Mouse (Mus musculus) midbrain, embryonic 15.5 days (tissue): ENCODE results near the gene Ksr1. TPM values are rescaled to one million over a fixed set of nuclear protein-coding genes. Genes with fewer than 3 reads are reported as not detected.

Experiments
- ATAC-seq: fragments of 200-750 bp; cut with Nextera tagmentation; replicated peaks from 2 replicates; pipeline ENCODE4 v1.8.0; 2017; ENCODE audit warnings: moderate TSS enrichment
- H3K27ac ChIP-seq: fragments of 300-500 bp; sonication (generic); 2 replicates; pipeline ENCODE4 v1.5.1; 2015; ENCODE audit warnings: mild to moderate bottlenecking, inconsistent platforms
- H3K27me3 ChIP-seq: fragments of 300-500 bp; sonication (generic); replicated peaks from 2 replicates; pipeline ENCODE4 v1.6.1; 2015; ENCODE audit warnings: inconsistent platforms
- H3K36me3 ChIP-seq: fragments of 300-500 bp; sonication (generic); replicated peaks from 2 replicates; pipeline ENCODE4 v1.6.1; 2015; ENCODE audit warnings: inconsistent platforms
- H3K4me1 ChIP-seq: fragments of 300-500 bp; sonication (generic); 2 replicates; pipeline ENCODE4 v1.6.1; 2015; ENCODE audit warnings: inconsistent platforms
- H3K4me2 ChIP-seq: fragments of 300-500 bp; sonication (generic); 2 replicates; pipeline ENCODE4 v1.6.1; 2015; ENCODE audit warnings: inconsistent platforms, mild to moderate bottlenecking, moderate library complexity
- H3K4me3 ChIP-seq: fragments of 300-500 bp; sonication (generic); 2 replicates; pipeline ENCODE4 v1.5.1; 2015; ENCODE audit warnings: mild to moderate bottlenecking, inconsistent platforms
- H3K9ac ChIP-seq: fragments of 300-500 bp; sonication (generic); 2 replicates; pipeline ENCODE4 v1.6.1; 2015; ENCODE audit warnings: mild to moderate bottlenecking, inconsistent platforms
- H3K9me3 ChIP-seq: fragments of 300-500 bp; sonication (generic); 2 replicates; pipeline ENCODE4 v1.6.1; 2016; ENCODE audit warnings: inconsistent platforms
- WGBS: fragments of 180-500 bp; shearing (Covaris S2); methylation state at CpG from one replicate; pipeline ENCODE4 v1.1.7; 2015; ENCODE audit warnings: mixed read lengths; 5-methylcytosine and 5-hydroxymethylcytosine counted together
- polyA plus RNA-seq: library from polyadenylated mRNA; unstranded; fragments of >200 nt; fragmentation: Nextera tagmentation; extraction: Ambion mirVana; gene quantifications from 2 replicates; pipeline ENCODE4 v1.2.1, GENCODE M21; 2015

Gene Ksr1
- polyA plus RNA-seq, 1 experiment from 2014 or later: 5.1 TPM

DNA sequence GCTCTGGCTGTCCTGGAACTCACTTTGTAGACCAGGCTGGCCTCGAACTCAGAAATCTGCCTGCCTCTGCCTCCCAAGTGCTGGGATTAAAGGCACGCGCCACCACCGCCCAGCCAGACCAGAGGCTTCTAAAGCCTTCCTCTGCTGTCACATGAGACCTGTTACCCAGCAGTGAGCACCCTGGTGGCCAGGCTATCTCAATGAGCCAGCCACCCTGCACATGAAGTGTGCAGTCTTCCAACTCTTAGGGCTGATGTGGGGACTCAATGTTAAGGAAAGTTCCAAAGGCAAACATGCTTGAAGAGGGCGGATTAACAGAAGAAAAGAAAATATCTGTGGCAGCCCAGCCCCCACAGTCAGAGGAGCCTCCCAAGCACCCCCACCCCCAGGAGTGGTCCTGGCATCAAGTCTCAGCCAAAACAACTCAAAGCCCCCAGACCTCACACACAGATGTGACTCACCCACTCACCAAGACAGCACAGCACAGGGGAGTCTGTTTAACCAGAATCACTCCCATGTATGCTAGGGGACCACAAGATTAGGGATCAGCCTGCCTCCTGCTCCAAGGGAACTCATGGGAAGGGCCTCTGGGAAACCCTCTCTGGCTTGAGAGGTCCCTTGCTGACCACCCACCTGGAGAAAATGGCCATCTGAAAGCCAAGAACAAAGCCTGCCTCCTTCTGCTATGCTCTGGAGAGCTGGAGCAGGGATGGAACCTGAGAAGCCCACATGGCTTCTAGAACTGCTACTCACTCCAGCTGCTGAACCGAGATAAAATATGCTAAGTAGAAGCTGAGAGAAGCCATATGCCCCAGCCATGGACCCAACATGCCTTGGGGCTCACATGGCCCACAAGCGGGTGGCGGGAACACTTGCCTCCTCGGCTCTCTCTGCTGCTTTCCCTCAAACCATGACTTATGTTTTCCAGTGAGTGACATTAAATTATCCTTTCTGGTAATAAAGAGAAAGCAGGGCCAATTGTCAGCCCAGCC is 91.8 kb downstream of the Ksr1 start:
- H3K9ac ChIP-seq: no peak overlapping the region
- H3K27me3 ChIP-seq: no peaks in the 10 kb centered on the region
- no peaks in the 10 kb centered on the region for H3K36me3 ChIP-seq
- ATAC-seq: no peak
- peaks cover 14% of the 10 kb centered on the region for H3K4me1 ChIP-seq
- no peak overlapping the region for H3K4me3 ChIP-seq
- 80% methylated on average over 9 of the region's 9 CpGs for WGBS
- no peaks in the 10 kb centered on the region for H3K9me3 ChIP-seq
- H3K4me2 ChIP-seq: no peak overlapping the region
- no peak overlapping the region for H3K27ac ChIP-seq

DNA sequence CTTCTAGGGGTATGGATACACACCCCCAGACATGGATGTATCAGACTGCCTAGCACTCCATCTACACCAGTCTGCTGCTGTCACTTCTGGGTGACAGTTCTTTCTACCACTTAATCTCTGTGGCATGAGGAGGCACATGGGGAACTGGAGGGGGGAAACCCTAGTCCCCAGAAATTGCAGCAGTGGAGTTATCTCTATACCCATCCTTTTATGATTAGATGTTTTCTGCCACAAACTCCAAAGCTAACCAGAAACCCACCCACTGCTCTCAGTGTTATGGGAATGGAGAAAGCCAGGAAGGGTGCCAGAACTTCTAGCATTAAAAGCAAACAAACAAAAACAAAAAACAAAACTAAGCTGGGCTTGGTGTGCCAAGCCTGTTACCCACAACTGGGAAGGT is 92.8 kb downstream of the Ksr1 start:
- Histone ChIP-seq H3K27me3 (no peaks in the 10 kb centered on the region), H3K4me2 (no peak overlapping the region), H3K9ac (no peak overlapping the region), H3K4me1 (peaks cover 14% of the 10 kb centered on the region), H3K9me3 (no peaks in the 10 kb centered on the region), H3K36me3 (no peaks in the 10 kb centered on the region), H3K27ac (0 out of 2 replicates have a peak overlapping the region, but pooled peaks have one; percentile 4), H3K4me3 (no peak overlapping the region)
- ATAC-seq: no peak

DNA sequence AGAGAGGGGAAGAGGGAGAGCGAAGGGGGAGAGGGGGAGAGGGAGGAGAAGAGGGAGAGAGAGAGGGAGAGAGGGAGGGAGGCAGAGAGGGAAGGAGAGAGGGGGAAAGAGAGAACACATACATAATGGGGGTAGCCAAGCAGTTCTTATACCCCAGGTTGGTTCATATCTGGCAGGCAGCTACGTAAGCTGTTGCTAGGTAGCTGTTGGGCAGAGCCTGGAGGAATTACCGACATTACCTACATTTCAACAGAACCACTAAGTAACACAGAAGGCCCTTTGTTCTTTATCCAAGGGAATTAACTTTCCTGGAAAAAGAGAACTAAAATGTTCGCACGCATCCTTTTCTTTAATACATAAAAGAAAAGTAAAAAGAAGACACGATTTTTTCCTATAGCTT is 93.4 kb downstream of the Ksr1 start:
- Histone ChIP-seq H3K4me1 (peaks cover 14% of the 10 kb centered on the region), H3K36me3 (no peaks in the 10 kb centered on the region), H3K4me3 (no peak overlapping the region), H3K9me3 (no peaks in the 10 kb centered on the region), H3K27me3 (no peaks in the 10 kb centered on the region), H3K27ac (0 out of 2 replicates have a peak overlapping the region, but pooled peaks have one; percentile 4), H3K9ac (no peak overlapping the region), H3K4me2 (no peak overlapping the region)
- WGBS: 45% methylated on average over 6 of the region's 6 CpGs
- no peak for ATAC-seq

DNA sequence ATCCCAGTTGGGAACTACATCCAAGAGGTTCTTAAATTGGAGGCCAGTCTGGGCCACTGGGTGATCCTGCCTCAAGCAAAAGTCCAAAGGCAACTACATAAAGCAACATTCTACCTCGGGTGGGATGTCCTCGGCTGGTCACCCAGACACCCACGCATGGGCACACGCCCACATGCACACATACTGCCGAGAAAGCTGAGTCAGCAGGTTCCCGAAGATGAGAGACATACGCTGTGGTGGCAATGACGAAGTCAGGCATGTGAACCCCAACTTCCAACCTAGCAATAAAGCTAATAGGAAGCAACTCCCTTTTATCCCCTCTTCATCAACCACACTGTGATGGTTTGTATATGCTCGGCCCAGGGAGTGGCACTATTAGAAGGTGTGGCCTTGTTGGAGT is 94.7 kb downstream of the Ksr1 start:
- ATAC-seq: no peak
- Histone ChIP-seq H3K27ac (no peak overlapping the region), H3K9me3 (no peaks in the 10 kb centered on the region), H3K9ac (no peak overlapping the region), H3K27me3 (no peaks in the 10 kb centered on the region), H3K4me2 (no peak overlapping the region), H3K4me3 (no peak overlapping the region), H3K4me1 (peaks cover 14% of the 10 kb centered on the region), H3K36me3 (no peaks in the 10 kb centered on the region)
- WGBS: 93% methylated on average over 9 of the region's 9 CpGs

DNA sequence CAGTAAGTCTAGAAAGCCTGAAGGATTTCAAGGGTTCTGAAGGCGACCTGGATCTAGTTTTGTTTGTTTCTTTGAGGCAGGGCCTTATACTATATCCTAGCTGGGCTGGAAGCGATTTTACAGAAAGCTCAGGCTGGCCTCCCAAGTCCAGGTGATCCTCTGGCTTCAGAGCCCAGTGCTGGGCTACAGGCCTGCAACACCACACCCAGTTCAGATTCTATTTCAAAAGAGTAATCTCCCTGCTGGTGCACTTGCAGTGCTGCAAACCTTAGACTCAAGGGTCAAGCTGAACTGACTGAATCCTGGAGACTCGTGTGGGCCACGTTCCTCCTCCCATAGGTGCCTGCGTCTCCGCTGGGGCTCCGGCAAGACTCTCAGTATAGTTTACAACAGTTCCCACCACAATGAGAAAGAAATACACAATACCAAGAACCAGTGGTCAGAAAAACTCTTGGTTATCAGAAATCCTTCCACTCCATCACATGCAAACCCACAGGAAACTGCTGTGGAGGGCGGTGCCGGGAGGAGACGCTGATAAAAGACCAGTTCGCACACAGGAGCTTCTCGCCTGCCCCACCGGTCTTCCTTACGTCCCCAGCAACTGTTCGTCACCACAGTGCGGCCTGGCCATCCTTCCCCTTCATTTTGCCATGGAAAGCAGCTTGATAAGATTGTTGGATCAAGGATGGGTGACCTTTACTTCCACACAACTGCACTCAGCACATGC is 95.3 kb downstream of the Ksr1 start:
- H3K4me2 ChIP-seq: no peak overlapping the region
- H3K4me1 ChIP-seq: peaks cover 15% of the 10 kb centered on the region
- H3K27me3 ChIP-seq: no peaks in the 10 kb centered on the region
- ATAC-seq: no peak
- no peak overlapping the region for H3K4me3 ChIP-seq
- no peak overlapping the region for H3K9ac ChIP-seq
- WGBS: 94% methylated on average over 16 of the region's 16 CpGs
- H3K36me3 ChIP-seq: no peaks in the 10 kb centered on the region
- H3K27ac ChIP-seq: no peak overlapping the region
- H3K9me3 ChIP-seq: no peaks in the 10 kb centered on the region

DNA sequence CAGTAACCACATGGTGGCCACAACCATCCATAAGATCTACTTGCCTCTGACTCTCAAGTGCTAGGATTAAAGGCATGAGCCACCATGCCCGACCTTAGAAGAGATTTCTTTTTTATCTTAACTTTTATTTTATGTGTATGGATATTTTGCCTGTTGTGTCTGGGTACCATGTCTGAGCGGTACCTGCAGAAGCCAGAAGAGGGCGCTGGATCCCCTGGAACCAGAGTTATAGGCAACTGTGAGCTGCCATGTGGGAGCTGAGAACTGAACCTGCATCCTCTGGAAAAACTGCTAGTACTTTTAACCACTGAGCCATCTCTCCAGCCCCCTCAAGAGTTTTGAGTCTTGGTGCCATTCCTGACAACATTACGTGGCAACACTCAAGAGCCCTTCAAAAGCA is 97.3 kb downstream of the Ksr1 start:
- no peak overlapping the region for H3K27ac ChIP-seq
- H3K9ac ChIP-seq: no peak overlapping the region
- H3K36me3 ChIP-seq: no peaks in the 10 kb centered on the region
- no peak overlapping the region for H3K4me3 ChIP-seq
- no peak for ATAC-seq
- H3K27me3 ChIP-seq: no peaks in the 10 kb centered on the region
- WGBS: 84% methylated on average over 4 of the region's 4 CpGs
- no peak overlapping the region for H3K4me2 ChIP-seq
- H3K9me3 ChIP-seq: no peaks in the 10 kb centered on the region
- H3K4me1 ChIP-seq: peaks cover 15% of the 10 kb centered on the region

DNA sequence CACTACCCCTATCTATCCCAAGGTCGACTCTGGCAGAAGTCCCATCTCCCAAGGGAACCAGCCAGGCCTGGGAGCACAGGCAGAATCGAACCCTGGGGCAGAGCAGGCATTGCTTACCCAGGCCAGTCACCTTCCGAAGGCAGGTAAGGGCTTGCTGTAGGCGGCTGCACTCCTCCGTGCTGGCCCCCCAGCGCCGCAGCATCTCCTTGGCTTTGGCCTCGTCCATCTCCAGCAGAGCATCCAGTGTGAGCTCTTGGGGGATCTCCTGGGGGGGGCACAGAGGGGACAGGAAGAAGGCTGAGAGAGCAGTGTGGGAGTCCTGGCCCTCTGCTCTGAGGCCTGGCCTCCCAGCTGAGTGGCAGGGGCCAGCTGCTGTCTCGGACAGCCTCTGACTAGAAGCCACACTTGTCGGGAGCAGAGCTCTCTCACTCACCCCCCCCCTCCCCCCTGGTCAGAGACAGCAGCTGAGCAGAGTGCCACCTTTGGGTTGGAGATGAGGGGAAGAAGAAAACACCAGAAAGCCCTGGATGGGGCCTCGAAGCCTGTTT is 99.0 kb downstream of the Ksr1 start:
- Histone ChIP-seq H3K4me3 (no peak overlapping the region), H3K9ac (no peak overlapping the region), H3K9me3 (no peaks in the 10 kb centered on the region), H3K27me3 (no peaks in the 10 kb centered on the region), H3K4me1 (peaks cover 8% of the 10 kb centered on the region), H3K4me2 (no peak overlapping the region), H3K27ac (no peak overlapping the region), H3K36me3 (no peaks in the 10 kb centered on the region)
- no peak for ATAC-seq
- 70% methylated on average over 11 of the region's 11 CpGs for WGBS

DNA sequence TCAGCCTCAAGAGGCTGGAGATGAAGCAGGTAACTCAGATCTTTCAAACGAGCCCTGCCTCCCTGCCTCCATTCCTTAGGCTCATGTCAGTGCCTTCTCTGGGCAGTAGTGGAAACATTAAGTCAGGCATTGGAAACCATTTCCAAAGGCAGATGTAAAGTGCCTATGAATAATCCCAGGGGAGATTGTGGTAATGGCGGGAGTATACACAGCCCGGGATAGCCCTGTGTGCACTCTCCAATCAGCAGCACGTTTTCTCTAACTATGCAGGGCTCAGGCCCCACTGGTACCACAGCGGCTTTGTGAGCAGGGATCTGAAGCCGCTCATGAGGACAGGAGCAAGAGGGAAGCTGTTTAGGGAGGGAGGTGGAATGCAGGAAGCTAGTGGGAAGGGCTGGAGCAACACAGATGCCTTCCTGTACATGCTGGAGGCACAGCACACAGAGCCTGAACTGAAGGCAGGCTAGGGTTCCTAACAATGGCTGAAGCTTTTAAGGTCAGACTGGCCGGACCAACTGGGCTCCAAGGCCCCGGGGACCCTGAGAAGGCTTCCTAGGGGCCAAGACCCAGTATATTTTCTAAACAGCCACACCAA is 99.5 kb downstream of the Ksr1 start:
- Histone ChIP-seq H3K9ac (no peak overlapping the region), H3K4me3 (no peak overlapping the region), H3K4me2 (no peak overlapping the region), H3K27me3 (no peaks in the 10 kb centered on the region), H3K9me3 (no peaks in the 10 kb centered on the region), H3K27ac (no peak overlapping the region), H3K36me3 (no peaks in the 10 kb centered on the region), H3K4me1 (peaks cover 8% of the 10 kb centered on the region)
- no peak for ATAC-seq
- 44% methylated on average over 8 of the region's 8 CpGs for WGBS

DNA sequence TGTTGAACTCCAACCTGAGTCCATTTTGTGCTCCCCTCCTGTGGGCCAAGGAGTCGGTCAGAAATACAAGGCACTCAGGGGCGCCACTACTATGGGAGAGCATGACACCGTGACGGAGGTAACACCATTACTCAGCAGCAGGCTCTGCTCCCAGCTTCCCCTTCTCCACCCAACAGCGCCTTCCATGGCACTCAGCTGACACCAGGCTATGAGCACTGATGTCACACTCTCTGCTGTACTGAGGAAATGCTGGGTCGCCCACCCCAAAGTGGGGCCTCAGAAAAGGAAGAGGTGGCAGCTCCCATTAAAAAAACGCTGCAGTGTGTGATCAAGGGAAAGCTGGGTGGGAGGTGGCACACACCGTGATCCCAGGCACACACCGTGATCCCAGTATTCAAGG is 101.0 kb downstream of the Ksr1 start:
- Histone ChIP-seq H3K27me3 (no peaks in the 10 kb centered on the region), H3K36me3 (no peaks in the 10 kb centered on the region), H3K9ac (no peak overlapping the region), H3K4me2 (no peak overlapping the region), H3K27ac (no peak overlapping the region), H3K4me1 (peaks cover 8% of the 10 kb centered on the region), H3K9me3 (no peaks in the 10 kb centered on the region), H3K4me3 (no peak overlapping the region)
- ATAC-seq: no peak
- 88% methylated on average over 9 of the region's 9 CpGs for WGBS

DNA sequence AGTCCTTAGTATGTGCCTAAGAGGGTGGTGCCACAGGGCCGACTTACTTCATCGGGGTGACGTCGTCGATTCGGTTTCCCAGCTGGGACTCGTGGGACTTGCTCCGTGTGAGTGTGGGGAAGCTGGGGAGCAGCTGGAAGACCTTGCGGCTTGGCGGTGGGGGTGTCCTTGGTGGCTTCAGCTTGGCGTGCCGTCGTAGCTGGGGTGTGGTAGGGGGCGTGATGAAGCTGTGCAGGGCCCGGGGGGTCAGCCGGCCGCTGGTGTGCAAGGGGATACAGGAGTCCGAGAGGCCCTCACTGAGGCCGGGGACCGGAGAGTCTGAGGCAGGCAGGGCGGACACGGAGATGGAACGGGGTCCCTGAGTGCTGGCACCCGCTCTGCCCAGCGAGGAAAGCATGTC is 101.4 kb downstream of the Ksr1 start:
- Histone ChIP-seq H3K27me3 (no peaks in the 10 kb centered on the region), H3K36me3 (no peaks in the 10 kb centered on the region), H3K4me1 (peaks cover 8% of the 10 kb centered on the region), H3K27ac (no peak overlapping the region), H3K4me3 (no peak overlapping the region), H3K4me2 (no peak overlapping the region), H3K9ac (no peak overlapping the region), H3K9me3 (no peaks in the 10 kb centered on the region)
- ATAC-seq: no peak
- 96% methylated on average over 25 of the region's 25 CpGs for WGBS

DNA sequence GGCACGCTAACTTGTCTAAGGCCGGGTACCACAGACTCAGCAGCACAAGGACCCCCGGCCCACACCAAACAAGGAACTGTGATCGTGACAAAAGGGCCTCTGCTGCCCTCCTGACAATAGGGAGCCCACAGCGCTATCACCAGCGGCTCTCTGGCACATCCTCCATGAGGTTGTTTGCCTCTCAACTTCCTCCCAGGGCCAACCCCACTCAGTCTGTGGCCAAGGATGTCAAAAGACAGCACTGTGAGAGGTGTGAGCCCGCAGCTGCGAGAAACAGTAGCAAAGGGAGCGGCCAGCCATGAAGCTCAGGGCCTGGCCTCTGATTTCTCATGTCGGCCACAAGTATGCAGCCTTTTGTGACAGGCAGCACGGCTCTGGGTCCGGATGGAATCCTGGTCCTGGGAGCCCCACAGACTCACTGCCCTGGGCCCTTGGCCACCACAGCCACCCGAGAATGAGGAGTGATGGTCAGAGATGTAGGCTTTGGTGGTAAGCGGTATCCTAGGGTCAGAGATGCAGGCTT is 104.2 kb downstream of the Ksr1 start:
- Histone ChIP-seq H3K27ac (no peak overlapping the region), H3K27me3 (no peaks in the 10 kb centered on the region), H3K4me3 (no peak overlapping the region), H3K4me1 (peaks cover 12% of the 10 kb centered on the region), H3K4me2 (no peak overlapping the region), H3K9ac (no peak overlapping the region), H3K9me3 (no peaks in the 10 kb centered on the region), H3K36me3 (no peaks in the 10 kb centered on the region)
- 42% methylated on average over 14 of the region's 14 CpGs for WGBS
- no peak for ATAC-seq

DNA sequence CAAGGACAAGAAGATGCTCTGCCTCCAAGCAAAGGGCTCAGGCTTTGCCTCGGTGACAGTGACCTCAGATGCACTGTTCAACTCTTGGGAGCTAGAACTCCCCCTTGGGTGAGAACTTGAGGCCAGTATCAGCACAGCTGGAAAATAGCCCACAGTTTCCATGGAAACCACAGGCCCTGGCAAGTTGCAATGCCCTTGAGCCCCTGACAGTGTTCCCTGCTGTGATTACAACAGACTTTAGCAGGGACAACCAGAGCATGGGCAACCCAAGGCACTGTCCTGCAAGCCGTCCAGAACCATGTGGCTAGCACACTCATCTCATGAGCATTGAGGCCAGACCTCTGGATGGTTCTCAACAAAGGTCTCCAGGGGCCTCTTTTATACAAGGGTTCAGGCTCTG is 106.7 kb downstream of the Ksr1 start:
- WGBS: 54% methylated on average over 2 of the region's 2 CpGs
- Histone ChIP-seq H3K36me3 (no peaks in the 10 kb centered on the region), H3K4me3 (no peak overlapping the region), H3K27ac (no peak overlapping the region), H3K4me1 (peaks cover 7% of the 10 kb centered on the region; the same call in 1 of the 2 replicates), H3K9ac (no peak overlapping the region), H3K4me2 (no peak overlapping the region), H3K9me3 (no peaks in the 10 kb centered on the region), H3K27me3 (no peaks in the 10 kb centered on the region)
- no peak for ATAC-seq
